Mouse (Mus musculus) kidney, postnatal 0 days (tissue): ENCODE measurements around the gene Paqr7. TPM values are rescaled to one million over a fixed set of nuclear protein-coding genes. Genes with fewer than 3 reads are reported as not detected.

ENCODE experiments used
- ATAC-seq: fragments of 200-750 bp; cut with Nextera tagmentation; replicated peaks from 2 replicates; pipeline ENCODE4 v1.8.0; 2017; ENCODE audit warnings: low read depth, moderate number of reproducible peaks, moderate TSS enrichment, moderate library complexity; ENCODE audit not compliant: low FRiP score
- DNase-seq: peaks from one replicate; pipeline ENCODE4 v3.0.0-alpha.2; 2016; ENCODE audit warnings: low spot score
- H3K27ac ChIP-seq: fragments of 300-500 bp; sonication (generic); 2 replicates; pipeline ENCODE4 v1.5.1; 2014; ENCODE audit warnings: mild to moderate bottlenecking
- H3K27me3 ChIP-seq: fragments of 300-500 bp; sonication (generic); 2 replicates; pipeline ENCODE4 v1.6.1; 2014; ENCODE audit warnings: low read length, mixed read lengths; ENCODE audit not compliant: insufficient read depth
- H3K36me3 ChIP-seq: fragments of 300-500 bp; sonication (generic); 2 replicates; pipeline ENCODE4 v1.6.1; 2014; ENCODE audit warnings: low read length, mixed read lengths; ENCODE audit not compliant: insufficient read depth
- H3K4me1 ChIP-seq: fragments of 300-500 bp; sonication (generic); replicated peaks from 2 replicates; pipeline ENCODE4 v1.6.1; 2014; ENCODE audit warnings: antibody characterized with exemption, low read length, mixed read lengths; ENCODE audit not compliant: insufficient read depth
- H3K4me2 ChIP-seq: fragments of 300-500 bp; sonication (generic); 2 replicates; pipeline ENCODE4 v1.6.1; 2014; ENCODE audit warnings: mild to moderate bottlenecking, low read length, moderate library complexity, mixed read lengths
- H3K4me3 ChIP-seq: fragments of 300-500 bp; sonication (generic); replicated peaks from 2 replicates; pipeline ENCODE4 v1.5.1; 2014; ENCODE audit warnings: low read depth, low read length
- H3K9ac ChIP-seq: fragments of 300-500 bp; sonication (generic); 2 replicates; pipeline ENCODE4 v1.6.1; 2014; ENCODE audit warnings: low read depth, low read length
- H3K9me3 ChIP-seq: fragments of 300-500 bp; sonication (generic); replicated peaks from 2 replicates; pipeline ENCODE4 v1.6.1; 2016; ENCODE audit warnings: low read length, inconsistent platforms, mixed read lengths
- CTCF ChIP-seq: IDR thresholded peaks from 2 replicates; pipeline ENCODE4 v1.5.1; 2016; ENCODE audit warnings: antibody characterized with exemption, low read depth, mild to moderate bottlenecking, moderate library complexity
- WGBS: fragments of 180-500 bp; shearing (Covaris S2); extraction: QIAGEN DNeasy Blood & Tissue Kit; methylation state at CpG from one replicate; pipeline ENCODE4 v1.1.7; 2014; 5-methylcytosine and 5-hydroxymethylcytosine counted together
- polyA plus RNA-seq: library from polyadenylated mRNA; unstranded; fragments of >200 nt; fragmentation: Nextera tagmentation; extraction: Ambion mirVana; gene quantifications from 2 replicates; pipeline ENCODE4 v1.2.1, GENCODE M21; 2015

The Paqr7 gene
- polyA plus RNA-seq, 1 experiment from 2014 or later = 5.7 TPM

GRCm38 (mm10) chr4:134535787-134536151 lies 39.3 kb downstream of the Paqr7 start:
- Histone ChIP-seq H3K9ac (peak overlapping the region; percentile 92), H3K9me3 (no peaks in the 10 kb centered on the region), H3K36me3 (peaks cover 3% of the 10 kb centered on the region), H3K4me3 (peak overlapping the region; percentile 81), H3K27me3 (no peaks in the 10 kb centered on the region), H3K27ac (peak overlapping the region; percentile 96), H3K4me1 (no peaks in the 10 kb centered on the region), H3K4me2 (peak overlapping the region; percentile 96)
- 3% methylated on average over 8 of the region's 8 CpGs for WGBS
- peak; percentile 37 for DNase-seq
- no peak for TF ChIP-seq CTCF
- no peak for ATAC-seq

GRCm38 (mm10) chr4:134538997-134539580 lies 42.6 kb downstream of the Paqr7 start:
- H3K36me3 ChIP-seq = peaks cover 13% of the 10 kb centered on the region
- no peak overlapping the region for H3K9ac ChIP-seq
- no peak for DNase-seq
- no peaks in the 10 kb centered on the region for H3K27me3 ChIP-seq
- H3K4me2 ChIP-seq = no peak overlapping the region
- 87% methylated on average over 10 of the region's 10 CpGs for WGBS
- H3K4me3 ChIP-seq = no peak overlapping the region
- no peak for ATAC-seq
- no peaks in the 10 kb centered on the region for H3K4me1 ChIP-seq
- H3K27ac ChIP-seq = no peak overlapping the region
- TF ChIP-seq CTCF = no peak
- H3K9me3 ChIP-seq = no peaks in the 10 kb centered on the region

GRCm38 (mm10) chr4:134542726-134543125 lies 46.2 kb downstream of the Paqr7 start:
- Histone ChIP-seq H3K9me3 (no peaks in the 10 kb centered on the region), H3K4me2 (no peak overlapping the region), H3K9ac (no peak overlapping the region), H3K27me3 (no peaks in the 10 kb centered on the region), H3K4me3 (no peak overlapping the region), H3K36me3 (peaks cover 21% of the 10 kb centered on the region), H3K4me1 (no peaks in the 10 kb centered on the region), H3K27ac (no peak overlapping the region)
- 87% methylated on average over 9 of the region's 9 CpGs for WGBS
- ATAC-seq (no peak), DNase-seq (no peak)
- no peak for TF ChIP-seq CTCF

GRCm38 (mm10) chr4:134543261-134543660 lies 46.8 kb downstream of the Paqr7 start:
- peak; percentile 99 for TF ChIP-seq CTCF
- Histone ChIP-seq H3K4me3 (no peak overlapping the region), H3K9me3 (no peaks in the 10 kb centered on the region), H3K27me3 (no peaks in the 10 kb centered on the region), H3K9ac (no peak overlapping the region), H3K36me3 (peaks cover 23% of the 10 kb centered on the region), H3K27ac (no peak overlapping the region), H3K4me1 (no peaks in the 10 kb centered on the region), H3K4me2 (no peak overlapping the region)
- DNase-seq (peak; percentile 86), ATAC-seq (peak; percentile 47; the same call in 1 of the 2 replicates)
- WGBS = 5% methylated on average over 5 of the region's 5 CpGs

- Histone ChIP-seq H3K4me1 (no peaks in the 10 kb centered on the region; the same call in 1 of the 2 replicates), H3K36me3 (peaks cover 24% of the 10 kb centered on the region), H3K9me3 (peaks cover 5% of the 10 kb centered on the region), H3K27ac (no peak overlapping the region), H3K27me3 (no peaks in the 10 kb centered on the region), H3K9ac (no peak overlapping the region), H3K4me2 (no peak overlapping the region), H3K4me3 (no peak overlapping the region)
- ATAC-seq (no peak), DNase-seq (no peak)
- WGBS = 55% methylated on average over 9 of the region's 9 CpGs
- TF ChIP-seq CTCF = no peak
These were observed 50.6 kb downstream of the Paqr7 start for GRCm38 (mm10) chr4:134546814-134547705.

GRCm38 (mm10) chr4:134548169-134548938 lies 51.9 kb downstream of the Paqr7 start:
- no peak overlapping the region for H3K9ac ChIP-seq
- TF ChIP-seq CTCF = 0 out of 2 replicates have a peak, but pooled peaks have one; percentile 7
- no peaks in the 10 kb centered on the region; the same call in 1 of the 2 replicates for H3K4me1 ChIP-seq
- no peak overlapping the region for H3K27ac ChIP-seq
- no peak overlapping the region for H3K4me3 ChIP-seq
- ATAC-seq = no peak
- H3K36me3 ChIP-seq = peaks cover 15% of the 10 kb centered on the region; the same call in 1 of the 2 replicates
- H3K4me2 ChIP-seq = no peak overlapping the region
- DNase-seq = peak; percentile 19
- no peaks in the 10 kb centered on the region for H3K27me3 ChIP-seq
- WGBS = 61% methylated on average over 18 of the region's 18 CpGs
- H3K9me3 ChIP-seq = peaks cover 5% of the 10 kb centered on the region
